Mouse (Mus musculus) intestine, embryonic 15.5 days (tissue): ENCODE measurements around the gene Fbln5. TPM values are rescaled to one million over a fixed set of nuclear protein-coding genes. Genes with fewer than 3 reads are reported as not detected.
A peak's percentile ranks its signal among the peaks of the same experiment; 100 is the strongest.

Source experiments
- ATAC-seq: fragments of 200-750 bp; cut with Nextera tagmentation; 2 replicates; pipeline ENCODE4 v1.8.0; 2017; ENCODE audit warnings: moderate TSS enrichment, moderate library complexity
- H3K27ac ChIP-seq: fragments of 300-500 bp; sonication (generic); 2 replicates; pipeline ENCODE4 v1.5.1; 2015; ENCODE audit warnings: mild to moderate bottlenecking, inconsistent platforms
- H3K27me3 ChIP-seq: fragments of 300-500 bp; sonication (generic); replicated peaks from 2 replicates; pipeline ENCODE4 v1.6.1; 2015; ENCODE audit warnings: inconsistent platforms
- H3K36me3 ChIP-seq: fragments of 300-500 bp; sonication (generic); 2 replicates; pipeline ENCODE4 v1.6.1; 2015; ENCODE audit warnings: inconsistent platforms
- H3K4me1 ChIP-seq: fragments of 300-500 bp; sonication (generic); replicated peaks from 2 replicates; pipeline ENCODE4 v1.6.1; 2015; ENCODE audit warnings: inconsistent platforms
- H3K4me2 ChIP-seq: fragments of 300-500 bp; sonication (generic); replicated peaks from 2 replicates; pipeline ENCODE4 v1.6.1; 2015; ENCODE audit warnings: mild to moderate bottlenecking, inconsistent platforms
- H3K4me3 ChIP-seq: fragments of 300-500 bp; sonication (generic); replicated peaks from 2 replicates; pipeline ENCODE4 v1.5.1; 2015; ENCODE audit warnings: inconsistent platforms
- H3K9ac ChIP-seq: fragments of 300-500 bp; sonication (generic); 2 replicates; pipeline ENCODE4 v1.6.1; 2015; ENCODE audit warnings: inconsistent platforms
- H3K9me3 ChIP-seq: fragments of 300-500 bp; sonication (generic); 2 replicates; pipeline ENCODE4 v1.6.1; 2016; ENCODE audit warnings: inconsistent platforms
- WGBS: fragments of 180-500 bp; shearing (Covaris S2); methylation state at CpG from one replicate; pipeline ENCODE4 v1.1.7; 2015; 5-methylcytosine and 5-hydroxymethylcytosine counted together
- polyA plus RNA-seq: library from polyadenylated mRNA; unstranded; fragments of >200 nt; fragmentation: Nextera tagmentation; extraction: Ambion mirVana; gene quantifications from 2 replicates; pipeline ENCODE4 v1.2.1, GENCODE M21; 2015

The Fbln5 gene
- polyA plus RNA-seq, result 62.5 and 63.9 TPM in 2 replicates

GRCm38 (mm10) chr12:101818608-101819370 lies at the start of gene Fbln5:
Fbln5 (minus strand) TSS chr12:101819055.
- Histone ChIP-seq H3K9ac (peak within 1 kb of the TSS; percentile 32), H3K36me3 (no peaks in the 10 kb centered on the region), H3K9me3 (no peaks in the 10 kb centered on the region), H3K4me3 (peak within 1 kb of the TSS; percentile 51), H3K4me2 (peak within 1 kb of the TSS; percentile 97), H3K27ac (peak within 1 kb of the TSS; percentile 80), H3K4me1 (peaks cover 11% of the 10 kb centered on the region), H3K27me3 (no peaks in the 10 kb centered on the region)
- under 1% methylated on average over 46 of the region's 46 CpGs for WGBS
- ATAC-seq, result peak; percentile 90

- ATAC-seq, result no peak
- Histone ChIP-seq H3K4me2 (no peak overlapping the region), H3K27ac (no peak overlapping the region), H3K9me3 (no peaks in the 10 kb centered on the region), H3K36me3 (no peaks in the 10 kb centered on the region), H3K9ac (no peak overlapping the region), H3K4me1 (no peaks in the 10 kb centered on the region), H3K27me3 (no peaks in the 10 kb centered on the region), H3K4me3 (no peak overlapping the region)
- WGBS, result 90% methylated on average over 10 of the region's 10 CpGs
Observed at GRCm38 (mm10) chr12:101862286-101862964, 43.6 kb upstream of the Fbln5 start.

- no peak overlapping the region for H3K9ac ChIP-seq
- WGBS, result 88% methylated on average over 1 of the region's 1 CpGs
Observed at GRCm38 (mm10) chr12:101860256-101860655, 41.4 kb upstream of the Fbln5 start.

GRCm38 (mm10) chr12:101858011-101858410 lies 39.2 kb upstream of the Fbln5 start:
- 88% methylated on average over 5 of the region's 5 CpGs for WGBS
- no peak overlapping the region for H3K4me2 ChIP-seq
- ATAC-seq, result no peak
- no peak overlapping the region for H3K9ac ChIP-seq
- no peaks in the 10 kb centered on the region for H3K9me3 ChIP-seq
- no peak overlapping the region for H3K4me3 ChIP-seq
- H3K27me3 ChIP-seq, result no peaks in the 10 kb centered on the region
- H3K4me1 ChIP-seq, result no peaks in the 10 kb centered on the region
- H3K36me3 ChIP-seq, result no peaks in the 10 kb centered on the region
- no peak overlapping the region for H3K27ac ChIP-seq

More at GRCm38 (mm10) chr12:101860256-101860655, 41.4 kb upstream of the Fbln5 start:
- H3K36me3 ChIP-seq, result no peaks in the 10 kb centered on the region
- H3K4me3 ChIP-seq, result no peak overlapping the region
- no peaks in the 10 kb centered on the region for H3K27me3 ChIP-seq
- H3K4me1 ChIP-seq, result no peaks in the 10 kb centered on the region
- H3K4me2 ChIP-seq, result no peak overlapping the region
- no peaks in the 10 kb centered on the region for H3K9me3 ChIP-seq
- no peak for ATAC-seq
- H3K27ac ChIP-seq, result no peak overlapping the region

GRCm38 (mm10) chr12:101854336-101854735 lies 35.5 kb upstream of the Fbln5 start:
- 93% methylated on average over 11 of the region's 11 CpGs for WGBS
- Histone ChIP-seq H3K9ac (no peak overlapping the region), H3K36me3 (no peaks in the 10 kb centered on the region), H3K27ac (no peak overlapping the region), H3K27me3 (no peaks in the 10 kb centered on the region), H3K4me1 (no peaks in the 10 kb centered on the region), H3K4me3 (no peak overlapping the region), H3K9me3 (no peaks in the 10 kb centered on the region), H3K4me2 (no peak overlapping the region)
- no peak for ATAC-seq

GRCm38 (mm10) chr12:101851846-101852564 lies 33.1 kb upstream of the Fbln5 start:
- Histone ChIP-seq H3K27ac (no peak overlapping the region), H3K4me3 (no peak overlapping the region), H3K4me2 (no peak overlapping the region), H3K9ac (no peak overlapping the region), H3K9me3 (no peaks in the 10 kb centered on the region), H3K27me3 (no peaks in the 10 kb centered on the region), H3K4me1 (no peaks in the 10 kb centered on the region), H3K36me3 (no peaks in the 10 kb centered on the region)
- WGBS, result 73% methylated on average over 7 of the region's 7 CpGs
- no peak for ATAC-seq

- WGBS, result 65% methylated on average over 9 of the region's 9 CpGs
- no peak overlapping the region for H3K4me2 ChIP-seq
- no peaks in the 10 kb centered on the region for H3K27me3 ChIP-seq
- no peak overlapping the region for H3K9ac ChIP-seq
- no peak overlapping the region for H3K4me3 ChIP-seq
- H3K36me3 ChIP-seq, result peaks cover 5% of the 10 kb centered on the region; the same call in 1 of the 2 replicates
- H3K4me1 ChIP-seq, result no peaks in the 10 kb centered on the region
- H3K9me3 ChIP-seq, result no peaks in the 10 kb centered on the region
- no peak overlapping the region for H3K27ac ChIP-seq
- no peak for ATAC-seq
Observed at GRCm38 (mm10) chr12:101851314-101851713, 32.5 kb upstream of the Fbln5 start.

GRCm38 (mm10) chr12:101836546-101837274 lies 17.9 kb upstream of the Fbln5 start:
- Histone ChIP-seq H3K4me3 (no peak overlapping the region), H3K4me2 (no peak overlapping the region), H3K9ac (no peak overlapping the region), H3K27me3 (no peaks in the 10 kb centered on the region), H3K36me3 (peaks cover 11% of the 10 kb centered on the region), H3K9me3 (no peaks in the 10 kb centered on the region), H3K27ac (no peak overlapping the region), H3K4me1 (0 out of 2 replicates have a peak, but pooled peaks cover 1% of the 10 kb centered on the region)
- ATAC-seq, result no peak
- 86% methylated on average over 10 of the region's 10 CpGs for WGBS

GRCm38 (mm10) chr12:101834715-101835114 lies 15.9 kb upstream of the Fbln5 start:
- WGBS, result 85% methylated on average over 4 of the region's 4 CpGs
- ATAC-seq, result no peak

GRCm38 (mm10) chr12:101833776-101834175 lies 14.9 kb upstream of the Fbln5 start:
- ATAC-seq, result no peak
- WGBS, result 74% methylated on average over 8 of the region's 8 CpGs

More at GRCm38 (mm10) chr12:101834715-101835114, 15.9 kb upstream of the Fbln5 start:
- no peak overlapping the region for H3K4me3 ChIP-seq
- no peaks in the 10 kb centered on the region for H3K27me3 ChIP-seq
- no peaks in the 10 kb centered on the region for H3K9me3 ChIP-seq
- no peak overlapping the region for H3K9ac ChIP-seq
- no peak overlapping the region for H3K27ac ChIP-seq
- H3K4me1 ChIP-seq, result 0 out of 2 replicates have a peak, but pooled peaks cover 5% of the 10 kb centered on the region
- no peak overlapping the region for H3K4me2 ChIP-seq
- H3K36me3 ChIP-seq, result peaks cover 11% of the 10 kb centered on the region

GRCm38 (mm10) chr12:101833115-101833506 lies 14.3 kb upstream of the Fbln5 start:
- no peak overlapping the region for H3K27ac ChIP-seq
- no peaks in the 10 kb centered on the region for H3K9me3 ChIP-seq
- no peak overlapping the region for H3K4me2 ChIP-seq
- H3K4me3 ChIP-seq, result no peak overlapping the region
- no peaks in the 10 kb centered on the region for H3K27me3 ChIP-seq
- 0 out of 2 replicates have a peak, but pooled peaks cover 5% of the 10 kb centered on the region for H3K4me1 ChIP-seq
- H3K9ac ChIP-seq, result no peak overlapping the region
- 84% methylated on average over 6 of the region's 6 CpGs for WGBS
- H3K36me3 ChIP-seq, result peaks cover 7% of the 10 kb centered on the region; the same call in 1 of the 2 replicates
- ATAC-seq, result no peak

More at GRCm38 (mm10) chr12:101833776-101834175, 14.9 kb upstream of the Fbln5 start:
- Histone ChIP-seq H3K9me3 (no peaks in the 10 kb centered on the region), H3K4me3 (no peak overlapping the region), H3K4me1 (0 out of 2 replicates have a peak, but pooled peaks cover 5% of the 10 kb centered on the region), H3K4me2 (no peak overlapping the region), H3K27me3 (no peaks in the 10 kb centered on the region), H3K36me3 (peaks cover 11% of the 10 kb centered on the region), H3K27ac (no peak overlapping the region), H3K9ac (no peak overlapping the region)
